Mouse (Mus musculus): ENCODE data around the gene Mdh2. TPM values are rescaled to one million over a fixed set of nuclear protein-coding genes. Genes with fewer than 3 reads are reported as not detected.

Gene Mdh2
- polyA plus RNA-seq, 1 experiment from 2014 or later: 701 TPM

DNA sequence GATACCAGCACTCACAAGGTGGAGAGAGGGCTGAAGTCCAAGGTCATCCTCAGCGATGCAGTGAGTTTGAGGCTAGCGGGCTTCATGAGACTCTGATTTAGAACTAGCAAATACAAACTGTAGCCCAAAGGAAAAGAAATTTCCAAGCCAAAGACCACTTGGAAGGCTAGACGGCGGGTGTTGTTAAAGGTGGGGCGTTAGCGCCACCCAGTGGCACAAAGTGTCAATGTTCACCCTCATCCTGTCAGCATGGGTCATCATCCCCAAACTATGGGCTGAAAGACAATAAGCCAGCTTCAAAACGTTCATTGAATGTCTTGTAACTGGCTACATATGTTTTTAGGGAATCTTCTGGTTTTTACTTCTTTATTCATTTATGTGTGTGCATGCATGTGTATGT is 14.8 kb upstream of the Mdh2 start:
- Histone ChIP-seq H3K27ac (ENCODE audit: low read depth, low read length) (no peak overlapping the region), H3K27me3 (replicated peaks; ENCODE audit: control insufficient read depth, insufficient read depth, low read length) (no peaks in the 10 kb centered on the region), H3K36me3 (ENCODE audit: control insufficient read depth, insufficient read depth, low read length) (no peaks in the 10 kb centered on the region), H3K9ac (ENCODE audit: low read depth, low read length) (no peak overlapping the region), H3K4me2 (ENCODE audit: low read length) (no peak overlapping the region), H3K9me3 (ENCODE audit: control insufficient read depth, low read length) (no peaks in the 10 kb centered on the region), H3K4me3 (ENCODE audit: low read length) (no peak overlapping the region), H3K4me1 (ENCODE audit: control insufficient read depth, insufficient read depth, low read depth, low read length) (no peaks in the 10 kb centered on the region)
- 6% methylated on average over 7 of the region's 7 CpGs for WGBS
- no peak for ATAC-seq

DNA sequence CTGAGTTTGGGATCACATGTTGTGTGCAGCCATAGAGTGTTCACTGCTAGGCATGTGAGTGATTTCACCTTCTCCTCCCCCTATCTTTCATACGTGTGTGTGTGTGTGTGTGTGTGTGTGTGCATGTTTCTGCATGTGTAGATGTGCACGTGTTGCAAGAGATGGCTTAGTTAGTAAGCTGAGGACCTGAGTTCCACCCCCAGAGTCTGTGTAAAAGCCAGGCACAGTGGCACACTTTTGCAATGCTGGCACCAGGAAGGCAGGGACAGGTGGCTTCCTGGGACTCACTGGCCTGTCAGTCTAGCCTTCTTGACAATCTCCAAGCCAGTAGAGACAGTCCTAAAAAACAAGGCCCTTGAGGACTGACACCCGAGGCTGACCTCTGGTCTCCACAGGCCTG is 13.3 kb upstream of the Mdh2 start:
- no peak for ATAC-seq
- 65% methylated on average over 3 of the region's 3 CpGs for WGBS
- H3K4me2 ChIP-seq (ENCODE audit: low read length): no peak overlapping the region

DNA sequence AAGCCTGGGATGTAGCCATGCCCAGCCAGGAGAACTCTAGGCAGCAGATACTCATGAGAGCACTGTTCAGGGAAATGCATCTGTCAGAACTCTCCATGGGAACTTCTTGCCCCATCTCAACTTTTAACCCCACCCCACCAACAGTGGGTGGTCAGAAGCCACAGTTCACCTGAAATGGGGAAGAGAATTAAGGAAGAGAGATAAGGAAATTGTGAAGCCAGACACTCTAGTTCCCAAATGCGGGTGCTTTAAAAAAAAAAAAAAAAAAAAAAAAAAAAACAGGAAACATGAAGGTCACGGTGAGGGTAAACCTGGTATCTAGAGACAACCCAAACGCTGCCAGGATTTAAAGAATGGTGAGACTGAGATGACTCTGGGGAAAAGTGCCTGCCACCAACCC is 5.8 kb upstream of the Mdh2 start:
- peaks cover 3% of the 10 kb centered on the region for H3K4me1 ChIP-seq (ENCODE audit: control insufficient read depth, insufficient read depth, low read depth, low read length)
- no peak for ATAC-seq
- H3K4me2 ChIP-seq (ENCODE audit: low read length): no peak overlapping the region
- no peaks in the 10 kb centered on the region for H3K27me3 ChIP-seq (replicated peaks; ENCODE audit: control insufficient read depth, insufficient read depth, low read length)
- H3K27ac ChIP-seq (ENCODE audit: low read depth, low read length): no peak overlapping the region
- no peak overlapping the region for H3K4me3 ChIP-seq (ENCODE audit: low read length)
- H3K9me3 ChIP-seq (ENCODE audit: control insufficient read depth, low read length): no peaks in the 10 kb centered on the region
- no peaks in the 10 kb centered on the region for H3K36me3 ChIP-seq (ENCODE audit: control insufficient read depth, insufficient read depth, low read length)
- WGBS: 75% methylated on average over 3 of the region's 3 CpGs
- H3K9ac ChIP-seq (ENCODE audit: low read depth, low read length): no peak overlapping the region

More for the DNA sequence above, 13.3 kb upstream of the Mdh2 start:
- no peaks in the 10 kb centered on the region for H3K36me3 ChIP-seq (ENCODE audit: control insufficient read depth, insufficient read depth, low read length)
- H3K9me3 ChIP-seq (ENCODE audit: control insufficient read depth, low read length): no peaks in the 10 kb centered on the region
- no peaks in the 10 kb centered on the region for H3K27me3 ChIP-seq (replicated peaks; ENCODE audit: control insufficient read depth, insufficient read depth, low read length)
- no peak overlapping the region for H3K9ac ChIP-seq (ENCODE audit: low read depth, low read length)
- H3K4me1 ChIP-seq (ENCODE audit: control insufficient read depth, insufficient read depth, low read depth, low read length): no peaks in the 10 kb centered on the region
- H3K27ac ChIP-seq (ENCODE audit: low read depth, low read length): no peak overlapping the region
- H3K4me3 ChIP-seq (ENCODE audit: low read length): no peak overlapping the region

DNA sequence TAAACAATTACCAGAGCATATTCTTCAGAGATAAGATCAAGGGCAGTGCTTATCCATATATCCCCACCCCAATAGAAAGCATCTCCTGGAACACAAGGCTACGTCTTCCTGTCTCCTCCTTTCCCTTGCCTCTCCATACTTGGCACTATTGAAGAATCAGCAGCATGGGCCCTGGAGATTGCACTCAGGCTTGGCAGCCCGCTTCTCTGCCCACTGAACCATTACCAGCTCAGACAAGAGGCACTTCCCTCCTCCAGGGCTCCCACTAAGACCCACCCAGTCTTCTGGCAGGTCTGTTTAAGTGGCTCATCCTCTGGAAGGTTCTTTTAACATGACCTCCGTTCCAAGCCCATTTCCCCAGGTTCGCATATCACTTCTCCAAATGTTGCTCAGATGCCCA is 1.7 kb upstream of the Mdh2 start:
- Histone ChIP-seq H3K27me3 (replicated peaks; ENCODE audit: control insufficient read depth, insufficient read depth, low read length) (no peaks in the 10 kb centered on the region), H3K36me3 (ENCODE audit: control insufficient read depth, insufficient read depth, low read length) (no peaks in the 10 kb centered on the region), H3K27ac (ENCODE audit: low read depth, low read length) (no peak overlapping the region), H3K4me2 (ENCODE audit: low read length) (no peak overlapping the region), H3K4me1 (ENCODE audit: control insufficient read depth, insufficient read depth, low read depth, low read length) (peaks cover 18% of the 10 kb centered on the region), H3K9ac (ENCODE audit: low read depth, low read length) (no peak overlapping the region), H3K9me3 (ENCODE audit: control insufficient read depth, low read length) (no peaks in the 10 kb centered on the region), H3K4me3 (ENCODE audit: low read length) (no peak overlapping the region)
- ATAC-seq: no peak
- WGBS: 75% methylated on average over 4 of the region's 4 CpGs

DNA sequence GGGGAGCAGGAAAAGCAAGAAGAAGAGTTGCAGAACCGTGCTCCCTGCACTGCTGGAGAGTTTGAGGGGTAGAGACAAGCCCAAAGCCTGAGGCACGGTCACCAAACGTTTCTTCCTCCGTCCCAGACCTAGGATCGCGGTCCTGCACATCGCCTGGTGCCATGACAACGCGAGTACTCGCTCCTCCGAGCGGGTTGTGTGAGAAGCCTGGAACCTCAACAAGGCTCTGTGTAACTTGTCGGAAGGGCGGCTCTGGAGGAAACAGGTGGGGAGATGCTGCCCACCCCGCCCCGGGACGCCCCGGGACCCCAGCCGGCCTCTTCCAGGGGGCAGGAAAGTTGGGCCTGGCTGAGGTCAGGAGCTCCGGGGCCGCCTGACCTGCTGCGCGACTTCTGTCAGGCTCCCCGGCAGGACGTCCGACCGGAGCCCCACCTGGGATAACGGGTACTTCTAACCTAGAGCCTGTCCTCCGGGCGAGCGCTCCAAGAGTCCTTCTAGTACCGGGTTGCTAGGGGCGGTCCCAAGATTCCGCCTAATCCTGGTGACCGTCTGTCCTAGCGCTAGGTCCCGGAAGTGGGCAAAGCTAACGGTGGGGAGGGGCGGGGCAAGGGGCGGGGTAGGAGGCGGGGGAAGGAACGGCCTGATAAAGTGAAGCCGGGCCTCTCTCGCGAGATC is 347 bp upstream of the Mdh2 start, which contains the start of gene Styxl1:
Gene Styxl1 (minus strand): TSS at position 590 of the 675 bp plus-strand sequence.
- H3K27ac ChIP-seq (ENCODE audit: low read depth, low read length): peak within 1 kb of the TSS; percentile 93
- no peaks in the 10 kb centered on the region for H3K9me3 ChIP-seq (ENCODE audit: control insufficient read depth, low read length)
- no peak; the same call in 1 of the 2 replicates for ATAC-seq
- peak within 1 kb of the TSS; percentile 76 for H3K4me3 ChIP-seq (ENCODE audit: low read length)
- peak within 1 kb of the TSS; percentile 91 for H3K4me2 ChIP-seq (ENCODE audit: low read length)
- H3K9ac ChIP-seq (ENCODE audit: low read depth, low read length): peak within 1 kb of the TSS; percentile 90
- under 1% methylated on average over 43 of the region's 45 CpGs for WGBS
- H3K36me3 ChIP-seq (ENCODE audit: control insufficient read depth, insufficient read depth, low read length): peaks cover 6% of the 10 kb centered on the region; the same call in 1 of the 2 replicates
- H3K27me3 ChIP-seq (replicated peaks; ENCODE audit: control insufficient read depth, insufficient read depth, low read length): no peaks in the 10 kb centered on the region
- peaks cover 18% of the 10 kb centered on the region for H3K4me1 ChIP-seq (ENCODE audit: control insufficient read depth, insufficient read depth, low read depth, low read length)

DNA sequence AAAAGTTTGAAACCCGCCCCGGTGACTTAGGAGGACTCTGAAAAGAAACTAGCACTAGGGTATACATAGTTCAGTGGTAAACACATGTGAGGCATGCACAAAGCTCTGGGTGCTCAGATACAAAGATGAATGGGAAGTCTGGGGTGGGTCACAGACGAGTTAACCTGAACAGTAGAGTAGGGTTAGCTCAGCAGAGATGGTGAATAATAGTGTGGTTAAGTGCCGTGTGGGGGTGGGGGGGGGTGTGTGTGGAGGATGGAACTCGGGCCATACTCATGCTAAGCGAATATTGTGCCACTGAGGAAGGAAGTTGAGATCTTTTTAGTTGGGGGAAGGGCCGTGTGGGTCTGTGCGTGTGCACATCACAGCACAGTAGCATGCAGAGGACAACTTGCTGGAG is 2.1 kb downstream of the Mdh2 start:
- H3K9me3 ChIP-seq (ENCODE audit: control insufficient read depth, low read length): no peaks in the 10 kb centered on the region
- H3K4me3 ChIP-seq (ENCODE audit: low read length): no peak overlapping the region
- H3K36me3 ChIP-seq (ENCODE audit: control insufficient read depth, insufficient read depth, low read length): peaks cover 20% of the 10 kb centered on the region
- ATAC-seq: no peak
- no peaks in the 10 kb centered on the region for H3K27me3 ChIP-seq (replicated peaks; ENCODE audit: control insufficient read depth, insufficient read depth, low read length)
- H3K4me1 ChIP-seq (ENCODE audit: control insufficient read depth, insufficient read depth, low read depth, low read length): peaks cover 18% of the 10 kb centered on the region
- peak overlapping the region; percentile 90; the same call in 1 of the 2 replicates for H3K4me2 ChIP-seq (ENCODE audit: low read length)
- 81% methylated on average over 8 of the region's 8 CpGs for WGBS
- no peak overlapping the region for H3K9ac ChIP-seq (ENCODE audit: low read depth, low read length)
- H3K27ac ChIP-seq (ENCODE audit: low read depth, low read length): no peak overlapping the region

DNA sequence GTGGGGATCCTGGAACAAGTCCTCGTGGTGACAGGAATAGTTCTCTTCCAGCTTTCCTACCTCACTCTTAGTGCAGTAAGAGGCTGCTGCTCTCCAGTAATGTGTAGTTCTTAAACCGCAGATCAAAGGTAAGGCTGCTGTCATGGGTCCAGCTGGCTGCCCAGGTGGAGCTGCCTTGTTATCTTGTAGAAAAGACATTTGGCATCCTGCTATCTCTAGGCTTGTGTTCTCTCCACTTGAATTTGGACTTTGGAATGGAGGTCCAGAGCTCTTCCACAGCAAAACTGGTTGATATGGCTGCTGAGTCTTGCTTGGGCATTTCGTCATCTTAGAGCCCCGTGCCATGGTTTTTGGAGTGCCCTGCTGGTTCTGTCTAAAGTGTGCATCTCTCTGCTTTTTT is 4.6 kb downstream of the Mdh2 start:
- Histone ChIP-seq H3K9me3 (ENCODE audit: control insufficient read depth, low read length) (no peaks in the 10 kb centered on the region), H3K4me2 (ENCODE audit: low read length) (no peak overlapping the region), H3K27me3 (replicated peaks; ENCODE audit: control insufficient read depth, insufficient read depth, low read length) (no peaks in the 10 kb centered on the region), H3K27ac (ENCODE audit: low read depth, low read length) (no peak overlapping the region), H3K4me3 (ENCODE audit: low read length) (no peak overlapping the region), H3K9ac (ENCODE audit: low read depth, low read length) (no peak overlapping the region), H3K4me1 (ENCODE audit: control insufficient read depth, insufficient read depth, low read depth, low read length) (peaks cover 14% of the 10 kb centered on the region), H3K36me3 (ENCODE audit: control insufficient read depth, insufficient read depth, low read length) (peaks cover 45% of the 10 kb centered on the region)
- WGBS: 92% methylated on average over 4 of the region's 4 CpGs
- no peak for ATAC-seq

DNA sequence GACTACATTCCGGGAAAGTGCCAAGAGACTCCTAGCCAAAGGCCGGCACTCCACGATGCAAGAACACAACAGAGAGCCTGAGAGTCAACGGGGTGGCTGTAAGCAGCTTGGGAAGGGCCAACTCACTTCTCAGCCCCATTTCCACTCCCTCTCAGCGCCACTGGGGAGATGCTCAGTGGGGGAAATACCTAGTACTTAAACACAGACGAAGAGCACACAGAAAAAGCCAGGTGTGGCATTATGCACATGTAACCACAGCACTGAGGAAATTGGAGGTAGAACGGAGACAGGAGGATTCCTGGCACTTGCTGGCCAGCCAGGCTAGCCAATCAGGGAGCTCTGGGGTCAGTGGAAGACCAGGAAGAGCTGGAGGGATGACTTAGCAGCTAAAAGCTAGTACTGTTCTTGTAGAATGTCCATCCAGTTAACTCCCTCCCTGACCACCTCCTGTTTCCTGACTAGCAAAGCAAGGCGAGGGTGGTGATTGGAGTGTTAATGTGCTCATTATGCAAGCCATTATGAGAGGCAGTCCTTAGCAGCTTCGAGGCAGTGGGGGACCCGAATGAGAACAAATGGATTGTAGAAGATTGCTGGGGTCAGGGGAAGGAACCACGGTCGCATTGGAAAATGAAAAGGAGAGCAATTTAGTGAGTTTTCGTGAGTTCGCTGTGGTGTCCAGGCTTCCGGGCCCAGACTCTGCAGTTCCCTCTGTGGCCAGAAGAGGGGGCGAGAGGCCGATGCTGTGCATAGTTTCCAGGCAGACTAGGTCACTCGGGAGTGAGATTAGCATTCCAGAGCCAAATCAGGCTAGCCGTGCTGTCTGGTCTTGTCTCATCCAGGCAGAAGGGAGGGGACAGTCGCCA is 15.9 kb downstream of the Mdh2 start:
- H3K9ac ChIP-seq (ENCODE audit: low read depth, low read length): peak overlapping the region; percentile 57
- peak; percentile 91 for ATAC-seq

DNA sequence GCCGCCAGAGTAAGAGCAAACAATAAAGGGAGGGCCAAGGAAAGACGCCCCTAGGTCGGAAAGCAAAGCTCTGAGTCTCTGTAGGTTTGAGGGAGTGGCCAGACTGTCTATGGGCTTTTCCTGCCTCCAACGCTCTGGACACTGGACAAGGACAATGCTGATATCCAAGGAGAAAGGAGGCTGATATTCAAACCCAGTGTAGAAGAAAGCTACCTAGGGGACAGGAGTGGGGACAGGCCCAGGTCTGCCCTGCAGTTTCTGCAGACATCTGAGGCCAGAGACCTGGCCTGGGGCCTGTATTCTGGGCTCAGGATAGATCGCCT is 16.5 kb downstream of the Mdh2 start:
- peak overlapping the region; percentile 33 for H3K9ac ChIP-seq (ENCODE audit: low read depth, low read length)

More for the DNA sequence above, 15.9 kb downstream of the Mdh2 start:
- H3K27me3 ChIP-seq (replicated peaks; ENCODE audit: control insufficient read depth, insufficient read depth, low read length): no peaks in the 10 kb centered on the region
- H3K4me2 ChIP-seq (ENCODE audit: low read length): peak overlapping the region; percentile 41
- peaks cover 20% of the 10 kb centered on the region for H3K36me3 ChIP-seq (ENCODE audit: control insufficient read depth, insufficient read depth, low read length)
- peak overlapping the region; percentile 58 for H3K27ac ChIP-seq (ENCODE audit: low read depth, low read length)
- peaks cover 10% of the 10 kb centered on the region for H3K4me1 ChIP-seq (ENCODE audit: control insufficient read depth, insufficient read depth, low read depth, low read length)
- H3K9me3 ChIP-seq (ENCODE audit: control insufficient read depth, low read length): no peaks in the 10 kb centered on the region
- H3K4me3 ChIP-seq (ENCODE audit: low read length): peak overlapping the region; percentile 23
- WGBS: 8% methylated on average over 20 of the region's 20 CpGs

More for the DNA sequence above, 16.5 kb downstream of the Mdh2 start:
- H3K27me3 ChIP-seq (replicated peaks; ENCODE audit: control insufficient read depth, insufficient read depth, low read length): no peaks in the 10 kb centered on the region
- ATAC-seq: no peak; the same call in 1 of the 2 replicates
- H3K9me3 ChIP-seq (ENCODE audit: control insufficient read depth, low read length): no peaks in the 10 kb centered on the region
- H3K4me2 ChIP-seq (ENCODE audit: low read length): peak overlapping the region; percentile 41
- H3K4me3 ChIP-seq (ENCODE audit: low read length): no peak overlapping the region
- H3K36me3 ChIP-seq (ENCODE audit: control insufficient read depth, insufficient read depth, low read length): peaks cover 16% of the 10 kb centered on the region
- H3K27ac ChIP-seq (ENCODE audit: low read depth, low read length): peak overlapping the region; percentile 58
- WGBS: 5% methylated on average over 5 of the region's 5 CpGs
- H3K4me1 ChIP-seq (ENCODE audit: control insufficient read depth, insufficient read depth, low read depth, low read length): peaks cover 10% of the 10 kb centered on the region
